Comparison of ENCODE assay signal across 7 mouse cellular contexts in genomic region chr5:110841046-110841862, GRCm38 (mm10). TPM values are rescaled to one million over a fixed set of nuclear protein-coding genes. Genes with fewer than 3 reads are reported as not detected.
DNase-seq lines count a peak whose midpoint lies in the region; ATAC-seq and TF ChIP-seq lines count a peak whose summit lies in the region.

No protein-coding gene starts in this region.

- no peak overlapping the region for H3K9ac ChIP-seq in intestine, embryonic 14.5 days (ENCODE audit: low read length)
- no peak overlapping the region for H3K9ac ChIP-seq in intestine, embryonic 16.5 days (ENCODE audit: low read depth, low read length)
- H3K9ac ChIP-seq in liver, postnatal 0 days (replicated peaks) = peak overlapping the region; percentile 51

- 92% methylated on average over 14 of the region's 14 CpGs for WGBS in intestine, embryonic 14.5 days
- 90% methylated on average over 14 of the region's 14 CpGs for WGBS in intestine, embryonic 16.5 days
- WGBS in liver, postnatal 0 days (ENCODE audit: insufficient replicate concordance) = 73% methylated on average over 14 of the region's 14 CpGs

- TF ChIP-seq CTCF in G1E (IDR thresholded peaks at IDR 0.05; ENCODE audit: low read depth, low read length) = no peak
- peak; percentile 10; the same call in 1 of the 2 replicates for TF ChIP-seq CTCF in liver, postnatal 0 days (IDR thresholded peaks at IDR 0.05; ENCODE audit: low read depth)

- TF ChIP-seq EP300 in liver, postnatal 0 days (IDR thresholded peaks at IDR 0.05; ENCODE audit: low read depth) = no peak

- peaks cover 29% of the 10 kb centered on the region for H3K36me3 ChIP-seq in intestine, embryonic 14.5 days (ENCODE audit: control insufficient read depth, insufficient read depth, low read length)
- peaks cover 4% of the 10 kb centered on the region; the same call in 1 of the 2 replicates for H3K36me3 ChIP-seq in intestine, embryonic 16.5 days (ENCODE audit: control insufficient read depth, insufficient read depth, low read length)
- peaks cover 26% of the 10 kb centered on the region for H3K36me3 ChIP-seq in G1E (replicated peaks)
- H3K36me3 ChIP-seq in liver, postnatal 0 days (replicated peaks; ENCODE audit: insufficient read depth, low read length) = peaks cover 22% of the 10 kb centered on the region

- peaks cover 11% of the 10 kb centered on the region for H3K4me1 ChIP-seq in intestine, embryonic 14.5 days (replicated peaks; ENCODE audit: control insufficient read depth, insufficient read depth, low read length)
- H3K4me1 ChIP-seq in intestine, embryonic 16.5 days (ENCODE audit: control insufficient read depth, insufficient read depth, low read length) = peaks cover 5% of the 10 kb centered on the region
- H3K4me1 ChIP-seq in G1E (ENCODE audit: insufficient read depth, low read depth, low read length) = peaks cover 30% of the 10 kb centered on the region
- H3K4me1 ChIP-seq in liver, postnatal 0 days (ENCODE audit: insufficient read depth) = peaks cover 9% of the 10 kb centered on the region

- DNase-seq in intestine, embryonic 14.5 days (ENCODE audit: low spot score) = no peak
- DNase-seq in G1E (ENCODE audit: low spot score) = peak; percentile 7
- peak; percentile 19 for DNase-seq in c-Kit-positive CD71-negative TER-119-negative erythroid progenitor cells, embryonic 14.5 days (ENCODE audit: low read depth)
- no peak for DNase-seq in liver, postnatal 0 days
- DNase-seq in yolk sac, embryonic 10.5 days (ENCODE audit: low spot score) = no peak
- no peak for DNase-seq in frontal cortex, postnatal 25 days (ENCODE audit: low spot score in 2 of 2)

- no peaks in the 10 kb centered on the region for H3K27me3 ChIP-seq in intestine, embryonic 14.5 days (replicated peaks; ENCODE audit: control insufficient read depth, insufficient read depth, low read length)
- no peaks in the 10 kb centered on the region for H3K27me3 ChIP-seq in intestine, embryonic 16.5 days (replicated peaks; ENCODE audit: control insufficient read depth, insufficient read depth, low read length)
- H3K27me3 ChIP-seq in G1E (ENCODE audit: insufficient read depth, low read length) = no peaks in the 10 kb centered on the region
- no peaks in the 10 kb centered on the region for H3K27me3 ChIP-seq in liver, postnatal 0 days (ENCODE audit: insufficient read depth, low read length)

- H3K27ac ChIP-seq in intestine, embryonic 14.5 days (ENCODE audit: low read depth) = no peak overlapping the region
- no peak overlapping the region for H3K27ac ChIP-seq in intestine, embryonic 16.5 days (ENCODE audit: low read length)
- H3K27ac ChIP-seq in liver, postnatal 0 days (ENCODE audit: low read depth) = peak overlapping the region; percentile 34; the same call in 1 of the 2 replicates

- no peak for ATAC-seq in intestine, embryonic 14.5 days (replicated peaks; ENCODE audit: low FRiP score, low TSS enrichment, low read depth)
- ATAC-seq in intestine, embryonic 16.5 days = no peak
- ATAC-seq in G1E (ENCODE audit: extremely low read depth, insufficient number of reproducible peaks, low FRiP score, poor library complexity, severe bottlenecking) = no peak
- ATAC-seq in liver, postnatal 0 days = no peak

- no peaks in the 10 kb centered on the region for H3K9me3 ChIP-seq in intestine, embryonic 14.5 days (ENCODE audit: control insufficient read depth, low read length)
- H3K9me3 ChIP-seq in intestine, embryonic 16.5 days (ENCODE audit: control insufficient read depth, low read length) = no peaks in the 10 kb centered on the region
- H3K9me3 ChIP-seq in G1E (replicated peaks) = no peaks in the 10 kb centered on the region
- no peaks in the 10 kb centered on the region for H3K9me3 ChIP-seq in liver, postnatal 0 days (ENCODE audit: low read length)

- no peak overlapping the region for H3K4me3 ChIP-seq in intestine, embryonic 14.5 days (ENCODE audit: low read depth, low read length)
- no peak overlapping the region for H3K4me3 ChIP-seq in intestine, embryonic 16.5 days (ENCODE audit: low read length)
- H3K4me3 ChIP-seq in G1E (ENCODE audit: low read depth, low read length) = peak overlapping the region; percentile 95
- H3K4me3 ChIP-seq in liver, postnatal 0 days (ENCODE audit: low read depth, low read length) = peak overlapping the region; percentile 91

- H3K4me2 ChIP-seq in intestine, embryonic 14.5 days (ENCODE audit: low read length) = peak overlapping the region; percentile 60; the same call in 1 of the 2 replicates
- H3K4me2 ChIP-seq in intestine, embryonic 16.5 days (ENCODE audit: low read depth, low read length) = no peak overlapping the region
- H3K4me2 ChIP-seq in liver, postnatal 0 days (ENCODE audit: low read depth, low read length) = peak overlapping the region; percentile 93

RNA-seq across cellular contexts. Expression of gene Chek2, which starts 1.5 kb away (rescaled TPM):
- polyA plus RNA-seq in intestine, embryonic 14.5 days (2014; fragmentation: Nextera tagmentation; extraction: Ambion mirVana) = 35.8 and 37.8 TPM in 2 replicates
- 38.7 and 39.4 TPM in 2 replicates for polyA plus RNA-seq in intestine, embryonic 16.5 days (2015; fragmentation: Nextera tagmentation; extraction: Ambion mirVana)
- total RNA-seq in G1E (2014; fragmentation: Nextera tagmentation) (53.4 and 70.4 TPM in 2 replicates), G1E (2017) (100 and 102 TPM in 2 replicates)
- polyA plus RNA-seq in G1E (2012) = 1.9 and 2.5 TPM in 2 replicates
- 9.2 and 13.2 TPM in 2 replicates for polyA plus RNA-seq in liver, postnatal 0 days (2015; fragmentation: Nextera tagmentation; extraction: Ambion mirVana)

RNA-seq across cellular contexts. Expression of gene Hscb, which starts 1.7 kb away (rescaled TPM):
- 28.7 and 29.3 TPM in 2 replicates for polyA plus RNA-seq in intestine, embryonic 14.5 days (2014; fragmentation: Nextera tagmentation; extraction: Ambion mirVana)
- 40.4 and 41.2 TPM in 2 replicates for polyA plus RNA-seq in intestine, embryonic 16.5 days (2015; fragmentation: Nextera tagmentation; extraction: Ambion mirVana)
- total RNA-seq in G1E (2014; fragmentation: Nextera tagmentation) (62.1 and 65.3 TPM in 2 replicates), G1E (2017) (86.8 and 94.2 TPM in 2 replicates)
- 51.5 and 56.7 TPM in 2 replicates for polyA plus RNA-seq in G1E (2012)
- polyA plus RNA-seq in liver, postnatal 0 days (2015; fragmentation: Nextera tagmentation; extraction: Ambion mirVana) = 41.5 and 47.7 TPM in 2 replicates

RNA-seq across cellular contexts. Expression of gene Ulk1, which starts 31.4 kb away (rescaled TPM):
- 24.8 and 29.2 TPM in 2 replicates for polyA plus RNA-seq in intestine, embryonic 14.5 days (2014; fragmentation: Nextera tagmentation; extraction: Ambion mirVana)
- polyA plus RNA-seq in intestine, embryonic 16.5 days (2015; fragmentation: Nextera tagmentation; extraction: Ambion mirVana) = 7.0 and 8.4 TPM in 2 replicates
- total RNA-seq in G1E (2014; fragmentation: Nextera tagmentation) = 70.7 and 75.9 TPM in 2 replicates
- total RNA-seq in G1E (2017) = 12.9 and 19.0 TPM in 2 replicates
- 233 and 256 TPM in 2 replicates for polyA plus RNA-seq in G1E (2012)
- 7.9 and 8.1 TPM in 2 replicates for polyA plus RNA-seq in liver, postnatal 0 days (2015; fragmentation: Nextera tagmentation; extraction: Ambion mirVana)

RNA-seq across cellular contexts. Expression of gene Ttc28, which starts 38.3 kb away (rescaled TPM):
- polyA plus RNA-seq in intestine, embryonic 14.5 days (2014; fragmentation: Nextera tagmentation; extraction: Ambion mirVana) = 13.0 and 14.0 TPM in 2 replicates
- 4.2 and 4.3 TPM in 2 replicates for polyA plus RNA-seq in intestine, embryonic 16.5 days (2015; fragmentation: Nextera tagmentation; extraction: Ambion mirVana)
- total RNA-seq in G1E (2014; fragmentation: Nextera tagmentation) = 2.0 and 2.7 TPM in 2 replicates
- total RNA-seq in G1E (2017) = 0.55 and 0.64 TPM in 2 replicates
- 0.28 and 0.46 TPM in 2 replicates for polyA plus RNA-seq in G1E (2012)
- polyA plus RNA-seq in liver, postnatal 0 days (2015; fragmentation: Nextera tagmentation; extraction: Ambion mirVana) = 0.62 and 0.73 TPM in 2 replicates

Comparison
In these comparisons a context has a peak if more than half of its experiments do, and no peak if none do; other contexts are left out.
1. DNase-seq: peak in G1E (single experiment) and c-Kit-positive CD71-negative TER-119-negative erythroid progenitor cells, embryonic 14.5 days (single experiment); none in intestine, embryonic 14.5 days (single experiment), liver, postnatal 0 days (single experiment), yolk sac, embryonic 10.5 days (single experiment) and frontal cortex, postnatal 25 days (0 of 2).
2. H3K4me3 ChIP-seq: peak in G1E (single experiment) and liver, postnatal 0 days (single experiment); none in intestine, embryonic 14.5 days (single experiment) and intestine, embryonic 16.5 days (single experiment).